Mouse (Mus musculus) cerebellum, postnatal 25 days (tissue): Measurements from ENCODE around the gene Brd3.
A peak's percentile ranks its signal among the peaks of the same experiment; 100 is the strongest.

Experiments used
- DNase-seq, 2 experiments: peaks; one replicate each; pipeline ENCODE4 v3.0.0; 2021; ENCODE audit warnings: mixed read lengths in 2 of 2

The Brd3 gene

DNA sequence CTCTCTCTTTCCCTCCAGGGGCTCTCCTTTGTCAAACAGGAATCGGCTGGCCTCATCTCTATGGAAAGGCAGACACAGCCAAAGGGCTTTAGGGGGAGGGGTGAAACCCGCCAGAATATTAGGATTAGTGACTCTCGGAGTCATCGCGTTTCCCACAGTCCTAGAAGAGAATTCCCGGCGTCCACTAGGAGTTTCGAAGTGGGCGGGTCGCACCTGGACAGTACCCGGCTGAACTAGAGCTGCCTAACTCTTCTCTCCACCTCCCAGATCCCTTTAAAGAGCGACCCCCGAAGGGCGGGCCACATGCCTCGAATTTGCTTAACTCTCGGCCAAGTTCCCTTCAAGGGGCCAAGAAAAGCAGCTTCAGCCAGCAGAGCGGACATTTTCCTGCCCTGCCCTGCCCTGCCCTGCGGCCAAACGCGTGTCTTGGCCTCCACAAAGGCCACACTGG lies 82.3 kb downstream of the Brd3 start:
- no peak for DNase-seq

DNA sequence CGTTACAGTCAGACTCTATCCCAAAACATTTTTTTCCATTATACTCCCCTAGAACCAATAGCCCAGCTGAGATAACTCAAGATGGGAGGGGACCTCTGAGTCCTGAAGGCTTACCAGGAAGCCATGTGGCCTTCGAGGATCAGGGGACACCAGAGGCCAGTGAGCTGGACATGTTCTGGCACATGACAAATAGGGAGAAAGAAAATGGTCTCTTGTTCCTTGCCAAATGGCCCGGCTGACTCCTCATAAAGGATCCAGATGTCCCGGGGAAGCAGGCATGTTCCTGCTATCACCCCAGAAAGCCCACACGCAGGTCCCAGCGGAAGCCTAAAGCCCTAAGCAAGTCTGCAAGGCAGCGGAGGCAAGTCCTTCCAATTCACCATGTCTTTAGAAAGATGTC lies 83.9 kb downstream of the Brd3 start:
- DNase-seq, result no peak

DNA sequence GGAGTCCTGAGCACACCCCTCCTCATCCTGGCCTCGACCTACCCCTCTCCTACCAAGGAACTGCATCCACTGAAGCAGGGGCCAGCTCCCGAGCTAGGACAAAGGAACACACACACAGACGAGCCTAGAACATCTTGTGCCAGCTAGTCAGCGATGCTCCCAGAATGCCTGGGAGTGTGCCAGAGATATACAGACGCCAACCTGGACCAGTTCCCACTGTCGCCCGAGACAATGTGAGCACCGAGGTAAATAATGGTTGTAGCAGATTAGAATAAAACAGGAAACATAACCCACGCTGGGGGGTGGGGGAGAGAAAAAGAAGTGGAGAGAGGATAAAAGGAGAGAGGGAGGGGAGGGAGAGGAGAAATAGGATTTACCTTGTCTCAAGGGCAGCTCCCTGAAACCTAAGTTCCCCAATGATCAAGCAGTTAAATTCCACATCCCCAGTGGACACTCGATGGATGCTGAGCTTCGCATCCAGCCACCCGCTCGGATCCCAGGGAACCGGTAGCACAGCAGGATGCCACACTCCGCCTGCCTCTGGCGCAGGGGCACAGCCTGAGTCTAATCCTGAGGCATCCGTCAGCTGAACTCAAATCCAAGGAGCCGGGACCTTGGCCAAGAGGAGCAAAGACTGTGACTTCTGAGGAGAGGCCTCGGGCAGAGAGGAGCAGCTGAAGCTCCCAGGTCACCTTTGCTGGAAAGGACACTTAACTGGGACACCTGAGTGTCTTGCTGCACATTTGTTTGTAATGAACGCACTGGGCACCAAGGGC lies 86.0 kb downstream of the Brd3 start:
- DNase-seq, result peak; percentile 74 to 85

DNA sequence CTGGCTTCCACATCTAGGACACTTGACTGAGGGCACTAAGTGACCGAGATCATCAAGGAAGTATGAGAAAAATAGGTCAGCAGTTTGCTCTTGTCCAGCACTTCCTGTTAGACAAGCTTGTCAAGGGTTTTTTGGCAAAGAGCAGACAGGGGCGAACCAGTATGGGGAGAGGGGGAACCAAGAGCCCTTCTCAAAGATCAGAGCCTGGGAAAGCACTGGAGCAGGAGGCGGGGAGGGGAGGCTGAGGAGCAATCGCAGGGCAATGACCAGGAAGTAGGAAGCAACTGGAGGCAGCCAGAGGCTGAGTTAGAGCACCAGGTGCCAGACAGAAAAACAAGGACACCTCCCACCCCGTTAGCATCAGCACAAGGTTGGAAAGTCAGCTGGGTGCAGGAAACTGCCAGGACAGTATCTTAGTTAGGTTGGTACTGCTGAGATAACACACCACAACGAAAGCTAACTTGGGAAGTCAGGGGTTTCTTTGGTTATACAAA lies 88.8 kb downstream of the Brd3 start:
- no peak for DNase-seq

DNA sequence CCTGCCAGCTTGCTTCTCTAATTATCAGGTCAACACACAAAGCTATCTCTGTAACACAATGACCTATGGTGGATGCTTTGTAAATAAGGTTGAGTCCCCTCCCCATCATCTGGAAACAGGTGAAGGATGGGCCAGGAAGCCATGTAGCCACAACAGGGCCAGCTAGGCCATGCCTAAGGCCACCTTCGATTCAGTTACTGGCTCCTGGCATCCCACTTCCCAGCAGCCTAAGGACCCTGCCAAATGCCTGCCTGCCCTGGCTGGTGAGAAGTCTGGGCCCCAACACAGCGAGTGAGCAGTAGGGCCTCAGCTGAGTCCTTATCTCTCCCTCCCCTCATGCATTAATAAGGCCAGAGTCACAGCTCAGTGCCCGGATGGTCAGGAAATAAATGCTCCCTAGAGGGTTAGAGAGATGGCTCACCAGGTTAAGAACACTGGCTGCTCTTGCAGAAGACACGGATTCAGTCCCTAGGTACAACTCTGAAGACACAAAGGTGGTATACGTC lies 89.8 kb downstream of the Brd3 start:
- no peak for DNase-seq

DNA sequence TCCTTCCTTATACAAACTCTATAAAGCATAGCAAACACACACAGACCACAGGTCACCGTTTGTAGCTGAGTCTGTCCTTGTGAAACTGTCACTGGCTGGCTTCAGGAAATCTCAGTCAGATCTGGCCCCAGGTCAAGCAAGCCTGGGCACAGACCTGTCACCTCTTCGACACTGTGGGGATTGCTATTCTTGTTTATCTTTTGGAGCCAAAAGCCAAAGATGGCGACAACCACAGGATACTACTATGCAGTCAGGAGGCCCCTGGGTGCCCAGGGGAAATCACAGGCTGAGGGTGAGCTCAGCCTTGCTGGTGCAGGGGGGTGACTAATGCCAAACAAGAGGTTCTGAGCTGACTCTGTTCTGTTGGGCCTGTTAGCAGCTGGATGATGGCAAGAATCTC lies 91.0 kb downstream of the Brd3 start:
- no peak for DNase-seq

DNA sequence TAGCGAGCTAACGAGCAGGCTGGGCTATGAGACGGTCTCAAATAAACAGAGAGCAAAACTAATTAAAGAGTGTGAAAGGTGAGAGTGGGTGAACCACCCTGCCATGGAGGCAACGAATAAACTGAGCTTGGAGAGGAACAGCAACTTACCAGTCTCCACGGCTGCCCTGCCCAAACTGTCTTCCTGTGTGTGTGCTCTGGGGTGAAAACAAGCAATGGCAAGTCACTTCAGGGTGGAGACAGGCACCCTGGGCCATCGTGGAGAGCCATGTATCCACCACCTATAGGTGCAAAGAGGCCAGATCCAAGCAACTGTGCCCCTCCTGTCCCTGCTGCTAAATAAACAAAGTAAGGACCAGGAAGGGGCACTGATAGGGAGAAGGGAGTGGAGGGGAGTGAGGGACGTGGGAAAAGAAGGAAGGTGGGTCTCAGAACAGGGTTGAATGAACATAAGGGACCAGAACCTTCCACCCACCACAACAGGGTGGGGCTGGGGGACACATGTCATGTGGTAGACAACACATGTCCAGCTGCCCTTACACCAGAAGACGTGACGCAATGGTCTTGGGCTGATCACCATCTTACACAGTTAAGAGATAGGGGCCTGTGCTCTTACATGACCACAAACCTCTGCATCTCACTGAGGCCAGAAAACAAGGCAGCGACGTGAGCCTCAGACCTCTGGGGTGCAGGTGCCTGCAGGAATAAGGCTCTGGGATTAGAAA lies 92.2 kb downstream of the Brd3 start:
- DNase-seq, result no peak

DNA sequence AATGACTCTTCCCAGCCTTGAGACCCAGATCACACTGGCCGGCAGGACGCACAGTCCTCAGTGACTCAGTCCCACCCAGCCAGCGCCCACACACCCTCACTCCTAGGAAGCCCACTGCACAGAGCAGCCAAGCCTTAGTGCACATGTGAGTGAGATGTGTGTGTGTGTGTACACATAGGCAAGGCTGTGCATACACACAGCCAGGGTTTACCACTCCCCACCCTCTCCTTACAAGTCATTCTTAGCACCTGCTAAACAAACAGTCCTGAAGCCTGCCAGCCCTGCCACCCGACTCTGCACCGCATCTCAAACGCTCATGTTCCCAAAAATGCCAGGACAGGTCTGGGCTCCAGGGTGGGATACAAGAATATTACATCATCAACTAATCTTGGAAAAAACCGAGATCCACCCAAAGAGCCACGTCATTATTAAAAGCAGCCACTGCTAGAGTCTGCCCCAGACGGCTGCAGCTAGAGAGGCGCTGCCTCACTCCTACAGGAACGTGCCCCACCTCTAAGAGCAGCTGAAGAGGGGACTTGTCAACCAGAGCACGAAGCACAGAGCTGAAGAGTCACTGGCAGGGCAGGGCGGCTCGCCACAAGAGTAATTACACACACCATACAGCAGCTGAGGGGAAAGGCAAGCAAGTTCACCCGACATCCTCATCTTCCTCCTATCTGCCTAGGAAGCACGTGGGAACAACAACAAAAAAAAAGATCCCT lies 93.4 kb downstream of the Brd3 start:
- DNase-seq, result no peak

DNA sequence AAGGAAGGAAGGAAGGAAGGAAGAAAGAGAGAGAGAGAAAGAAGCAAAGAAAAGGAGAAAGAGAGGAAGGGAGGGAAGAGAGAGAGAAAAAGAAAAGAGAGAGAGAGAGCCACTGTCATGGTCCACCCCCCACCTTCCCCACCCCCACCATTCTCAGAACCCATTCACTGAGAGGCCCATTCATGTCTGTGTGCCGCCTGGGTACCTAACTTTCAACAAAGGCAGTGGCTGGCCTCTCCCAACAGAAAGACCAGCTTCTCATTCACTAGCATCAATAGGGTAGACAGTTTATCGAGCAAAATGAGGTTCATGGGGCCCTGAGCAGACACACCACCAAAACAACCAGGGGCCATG lies 93.9 kb downstream of the Brd3 start:
- DNase-seq, result no peak

DNA sequence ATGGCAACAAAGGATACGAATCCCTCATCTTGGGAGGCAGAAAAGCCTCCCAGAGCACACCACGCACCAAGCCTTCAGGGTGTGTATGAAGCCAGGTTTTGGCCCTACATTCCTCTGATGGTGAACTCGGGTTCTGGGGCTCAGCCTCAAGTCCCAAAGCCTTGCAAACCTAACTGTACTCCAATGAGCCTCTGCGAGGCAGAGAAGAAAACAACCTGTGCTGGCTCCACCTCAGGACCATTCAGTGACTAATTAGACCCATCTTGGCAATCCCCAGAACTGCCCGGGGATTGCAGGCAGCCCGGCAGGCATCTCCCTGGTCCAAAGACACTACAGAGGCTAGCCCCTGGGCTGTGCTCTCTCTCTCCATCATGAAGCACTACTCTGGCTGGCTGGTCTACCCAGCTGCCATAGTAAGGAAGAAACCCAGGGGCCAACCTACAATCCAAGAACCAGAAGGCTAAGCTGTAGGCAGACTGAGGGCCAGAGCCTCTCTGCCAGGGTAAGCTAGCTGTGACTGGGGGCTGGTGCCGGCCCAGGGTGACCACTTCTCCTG lies 95.1 kb downstream of the Brd3 start:
- no peak for DNase-seq

DNA sequence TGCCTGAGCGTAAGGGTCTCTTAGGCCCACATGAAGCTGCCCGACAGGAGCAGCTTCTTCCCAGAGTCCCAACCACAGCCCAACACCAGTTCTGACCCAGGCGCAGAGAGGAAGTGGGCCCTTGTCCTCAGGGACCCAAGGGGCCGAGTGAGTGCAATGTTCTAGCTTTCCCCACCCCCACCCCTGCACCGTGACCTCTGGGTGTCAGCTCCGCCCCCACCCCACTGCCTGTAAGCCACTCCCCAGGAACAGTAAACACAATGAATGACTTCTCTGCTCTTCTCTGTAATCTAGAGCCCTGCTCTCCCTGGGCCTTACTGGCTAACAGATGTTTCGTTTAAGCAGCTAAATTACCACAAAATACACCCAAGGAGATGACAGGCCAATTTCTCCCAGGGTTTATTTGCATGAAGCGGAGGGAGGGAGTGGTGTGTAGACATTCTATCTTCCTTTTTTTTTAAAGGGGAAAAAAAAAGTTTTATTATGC lies 95.7 kb downstream of the Brd3 start:
- DNase-seq, result no peak

DNA sequence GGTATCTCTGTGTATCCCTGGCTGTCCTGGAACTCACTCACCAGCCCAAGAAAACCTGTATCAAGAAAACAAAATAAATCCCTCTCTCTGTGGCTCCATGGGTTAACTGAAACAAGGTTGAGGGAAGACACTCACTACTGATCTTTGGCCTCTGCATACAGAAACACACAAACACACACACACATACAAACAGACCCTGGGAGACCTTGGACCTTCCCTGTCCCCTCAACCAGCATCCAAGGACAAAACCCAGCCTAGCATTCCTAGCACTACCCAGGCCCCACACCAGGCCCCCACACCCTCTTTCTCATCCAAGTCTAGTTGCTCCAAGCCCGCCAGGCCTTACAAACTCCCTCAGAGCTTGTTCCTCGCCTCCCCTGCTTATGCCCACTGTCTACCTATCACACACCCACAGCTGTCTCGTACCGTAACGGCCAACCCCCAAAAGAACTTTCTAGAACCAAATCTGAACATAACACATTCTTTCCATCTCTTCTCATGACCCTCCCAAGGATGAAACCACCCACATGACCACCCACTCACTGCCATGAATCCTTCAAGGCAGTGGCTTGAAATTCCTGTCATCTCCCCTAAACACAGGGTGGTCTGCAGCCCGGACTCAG lies 96.8 kb downstream of the Brd3 start:
- no peak for DNase-seq

DNA sequence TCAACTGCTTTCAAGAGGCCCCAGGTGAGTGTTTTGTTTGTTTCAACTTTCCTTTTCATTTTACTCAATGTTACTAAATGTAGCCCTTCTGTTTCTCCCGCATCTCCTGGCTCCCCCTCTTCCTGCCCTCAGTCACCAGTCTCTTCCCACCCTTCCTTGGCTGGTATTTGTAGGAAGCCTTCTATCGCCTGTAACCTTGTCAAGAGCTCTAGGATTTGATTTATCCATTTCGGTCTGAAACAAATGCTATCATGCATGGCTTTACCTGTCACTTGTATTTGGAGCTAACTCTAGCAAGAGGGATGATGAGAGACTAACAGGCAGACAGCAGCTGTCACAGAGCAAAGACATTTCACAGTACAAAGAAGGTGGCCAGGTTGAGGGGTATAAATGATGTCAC lies 99.3 kb downstream of the Brd3 start:
- no peak for DNase-seq

DNA sequence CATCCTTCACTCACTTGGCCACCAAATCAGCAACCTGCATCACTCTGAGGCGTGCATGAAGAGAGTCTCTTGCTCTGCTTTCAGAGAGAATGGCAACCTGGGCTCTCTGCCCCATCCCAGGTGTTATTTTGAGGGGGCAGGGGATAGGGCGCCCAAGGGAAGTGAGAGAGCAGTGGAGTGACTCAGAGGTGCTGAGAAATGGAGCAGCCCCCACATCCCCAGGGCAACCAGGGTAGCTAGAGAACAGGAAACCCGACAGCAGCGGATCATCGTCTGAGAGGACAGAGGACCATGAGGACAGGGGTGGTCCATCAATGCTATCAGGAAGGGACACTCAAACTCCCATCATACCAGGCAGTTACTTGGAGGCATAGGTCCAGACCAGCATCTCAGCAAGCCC lies 100.5 kb downstream of the Brd3 start:
- DNase-seq, result no peak

DNA sequence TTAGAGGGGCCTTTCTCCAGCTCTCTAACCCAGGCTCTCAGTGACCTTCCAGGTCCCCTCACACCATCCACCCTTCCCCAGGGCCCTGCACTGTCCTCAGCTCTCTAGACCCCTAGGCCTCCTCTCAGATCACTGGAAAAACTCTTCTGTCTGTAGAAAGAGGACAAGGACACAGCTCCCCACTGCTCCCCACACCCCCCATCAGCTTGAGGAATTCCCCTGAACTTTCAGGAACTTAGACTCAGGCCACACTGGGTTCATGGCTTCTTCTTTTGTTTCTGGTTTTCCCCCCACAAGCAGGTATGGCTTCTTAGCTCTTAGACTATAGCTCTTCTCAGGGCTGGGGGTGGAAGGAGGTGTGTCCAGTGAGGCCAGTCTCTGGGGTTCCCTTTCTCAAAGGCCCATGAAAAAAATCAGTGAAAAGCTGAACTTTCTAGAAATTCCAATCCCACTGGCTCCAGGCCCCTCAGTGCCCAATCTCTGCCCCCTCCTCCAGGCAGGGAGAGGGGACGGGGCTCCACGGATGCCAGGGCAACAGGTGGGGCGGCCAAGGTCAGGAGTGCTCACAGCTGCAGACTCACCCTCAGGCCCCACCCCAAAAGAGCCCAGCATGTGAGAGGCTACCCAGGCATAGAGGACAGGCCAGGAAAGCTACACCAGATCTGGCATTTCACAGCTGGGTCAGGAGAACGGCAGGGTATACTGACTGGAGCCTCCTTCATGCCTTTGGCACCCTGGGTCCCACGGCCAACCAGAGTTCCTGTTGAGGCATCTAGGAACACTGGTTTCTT lies 102.2 kb downstream of the Brd3 start:
- no peak for DNase-seq

DNA sequence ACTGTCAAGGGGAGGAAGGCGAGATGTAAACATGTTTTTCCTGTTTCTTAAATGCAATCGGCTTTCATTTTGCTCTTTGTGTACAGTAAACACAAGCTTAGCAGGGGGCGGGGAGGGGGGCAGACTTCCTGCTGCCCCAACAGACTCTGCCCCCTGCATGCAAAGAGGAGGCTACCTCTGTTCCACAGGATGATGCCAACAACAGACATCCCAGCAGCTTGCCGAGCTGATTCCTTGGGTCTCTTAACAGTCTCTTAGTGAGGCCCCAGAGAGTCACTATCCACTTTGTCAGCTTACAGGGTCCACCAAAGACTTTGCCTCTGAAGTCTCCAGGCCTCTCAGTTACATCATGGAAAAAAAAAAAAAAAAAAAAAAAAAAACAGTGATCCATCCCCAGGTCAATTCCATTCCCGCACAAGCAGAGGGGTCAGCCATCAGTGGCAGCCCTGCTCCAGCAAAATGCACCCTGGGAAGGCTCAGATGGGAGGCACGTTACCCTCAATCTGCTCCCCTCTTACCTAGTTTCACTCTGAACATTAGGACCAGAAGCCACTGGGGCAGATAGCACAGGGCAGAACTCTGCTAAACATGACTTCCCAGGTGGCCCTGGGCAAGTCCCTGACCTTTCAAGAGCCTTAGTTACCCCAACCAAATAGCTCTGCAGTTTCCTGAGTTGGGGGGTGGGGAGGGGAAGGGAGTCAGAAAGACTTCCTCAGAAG lies 102.9 kb downstream of the Brd3 start:
- no peak for DNase-seq

DNA sequence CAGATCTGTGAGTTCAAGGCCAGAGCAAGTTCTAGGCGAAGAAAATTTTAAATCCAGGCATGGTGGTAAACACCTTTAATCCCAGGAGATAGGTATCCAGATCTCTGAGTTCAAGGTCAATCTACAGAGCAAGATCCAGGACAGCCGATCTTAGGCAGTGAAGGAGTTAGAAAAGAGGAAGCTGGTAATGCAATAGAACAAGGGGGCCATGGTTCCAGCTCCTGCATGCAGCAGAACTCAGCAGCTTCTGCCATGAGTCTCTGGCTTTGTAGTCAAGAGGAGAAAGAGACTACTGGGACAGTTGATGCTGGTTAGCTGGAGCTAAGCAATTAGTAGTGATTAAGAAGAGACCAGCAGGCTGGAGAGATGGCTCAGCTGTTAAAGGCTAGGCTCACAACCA lies 105.9 kb downstream of the Brd3 start:
- DNase-seq, result no peak

DNA sequence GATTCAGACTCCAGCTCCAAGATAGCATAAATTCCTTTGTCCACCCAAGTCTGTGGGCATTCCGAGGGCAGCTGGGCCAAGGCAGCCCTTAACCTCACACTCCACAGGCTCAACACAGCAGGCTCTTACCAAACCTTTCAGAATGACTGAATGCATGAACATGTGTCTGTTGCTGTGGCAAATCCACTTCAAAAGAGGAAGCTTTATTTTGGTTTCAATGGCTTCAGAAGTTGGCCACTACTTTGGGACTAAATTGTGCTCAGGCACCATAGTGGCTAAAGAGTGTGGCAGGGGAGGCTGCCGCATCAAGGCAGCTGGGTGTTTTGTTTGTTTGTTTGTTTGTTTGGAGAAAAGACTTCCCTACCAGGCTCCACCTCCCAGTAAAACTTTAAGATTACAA lies 107.4 kb downstream of the Brd3 start:
- no peak for DNase-seq

DNA sequence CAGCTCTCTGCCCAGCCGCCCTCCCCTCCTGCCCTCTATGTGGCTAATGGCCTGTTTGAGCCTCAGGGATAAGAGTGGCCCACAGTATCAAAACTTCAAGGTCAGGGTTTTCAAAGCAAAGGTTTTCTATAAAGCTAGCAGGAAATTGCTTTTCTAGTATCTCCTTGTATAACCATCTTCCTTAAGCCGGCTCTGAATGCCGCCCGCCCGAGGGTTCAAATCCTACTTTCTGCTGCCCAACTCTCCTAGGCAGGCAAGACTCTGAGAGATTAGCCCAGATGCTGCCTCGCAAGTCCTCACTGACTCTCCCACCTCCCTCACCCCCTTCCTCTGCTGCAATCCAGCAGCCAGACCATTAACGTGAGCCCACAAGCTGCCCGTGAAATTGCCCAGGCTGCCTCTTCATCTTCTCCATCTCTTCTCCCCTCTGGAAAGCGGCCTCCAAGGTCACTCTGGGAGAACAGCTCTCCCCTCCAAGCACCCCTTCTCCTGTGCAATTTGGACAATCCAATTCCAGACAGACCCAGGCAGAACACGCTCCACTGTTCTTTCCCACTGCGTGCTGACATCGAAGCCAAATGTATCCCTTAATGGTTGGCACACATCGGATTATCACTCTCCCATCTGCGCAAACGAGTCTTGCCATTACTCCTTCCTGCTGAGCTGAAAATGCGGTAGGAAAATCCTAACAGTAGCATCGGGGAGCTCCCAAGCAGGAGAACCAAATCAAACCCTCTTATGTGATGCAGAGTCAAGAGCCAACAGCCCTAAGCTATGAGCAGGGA lies 110.6 kb downstream of the Brd3 start:
- peak in 1 of 2 experiments; percentile 26 for DNase-seq
